Mouse (Mus musculus) WW6 (cell line): ENCODE results near the gene Mertk.

Experiments used
- DNase-seq: peaks from one replicate; pipeline ENCODE4 v3.0.0-alpha.2; 2013; ENCODE audit warnings: low read depth, low spot score

Gene Mertk

DNA sequence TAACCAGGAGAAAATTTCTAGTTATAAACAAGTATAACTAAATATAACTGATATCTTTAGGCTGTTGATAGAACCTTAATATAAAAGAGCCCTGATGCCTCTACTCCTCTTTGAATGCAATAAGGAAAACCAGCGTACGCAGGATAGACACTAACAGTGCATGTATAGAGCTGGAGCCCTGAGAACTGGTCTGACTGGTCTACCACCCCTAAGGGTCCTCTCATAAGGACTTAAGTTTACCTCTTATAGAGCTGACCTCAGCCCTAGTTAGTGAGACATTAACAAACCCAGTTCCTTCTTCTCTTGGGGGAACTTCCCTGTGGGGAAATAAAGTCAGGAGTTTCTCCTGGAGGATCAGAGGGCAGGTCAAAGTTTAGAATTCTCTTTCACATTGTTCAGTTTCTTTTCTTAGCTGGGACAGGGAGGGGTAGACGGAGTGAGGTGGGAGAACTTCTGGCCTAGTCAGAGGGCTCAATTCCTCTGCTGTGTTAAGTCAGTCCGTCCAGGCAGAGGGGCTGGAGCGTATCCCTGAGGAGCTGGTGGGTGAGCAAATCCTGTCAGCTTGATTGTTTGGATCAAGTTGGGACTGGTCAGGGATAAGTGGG lies 23.5 kb downstream of the Mertk start:
- DNase-seq: no peak

DNA sequence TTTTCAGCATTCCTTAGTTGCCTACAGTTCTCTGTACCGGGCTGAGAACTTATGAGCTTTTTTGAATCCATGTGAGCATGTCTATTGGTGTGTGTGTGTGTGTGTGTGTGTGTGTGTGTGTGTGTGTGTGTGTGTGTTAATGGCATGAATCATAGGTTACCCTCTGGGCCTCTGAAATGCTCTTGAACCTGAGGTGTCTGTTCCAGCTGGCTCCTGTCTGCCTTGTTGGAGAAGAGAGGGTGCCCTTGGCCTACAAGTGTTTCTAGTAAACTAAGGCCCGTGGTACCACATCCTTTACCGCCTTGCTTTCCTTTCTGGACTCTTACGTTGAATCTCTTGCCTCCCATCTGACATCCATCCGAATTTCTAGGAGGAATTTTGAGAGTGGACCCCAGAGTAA lies 27.3 kb downstream of the Mertk start:
- no peak for DNase-seq

DNA sequence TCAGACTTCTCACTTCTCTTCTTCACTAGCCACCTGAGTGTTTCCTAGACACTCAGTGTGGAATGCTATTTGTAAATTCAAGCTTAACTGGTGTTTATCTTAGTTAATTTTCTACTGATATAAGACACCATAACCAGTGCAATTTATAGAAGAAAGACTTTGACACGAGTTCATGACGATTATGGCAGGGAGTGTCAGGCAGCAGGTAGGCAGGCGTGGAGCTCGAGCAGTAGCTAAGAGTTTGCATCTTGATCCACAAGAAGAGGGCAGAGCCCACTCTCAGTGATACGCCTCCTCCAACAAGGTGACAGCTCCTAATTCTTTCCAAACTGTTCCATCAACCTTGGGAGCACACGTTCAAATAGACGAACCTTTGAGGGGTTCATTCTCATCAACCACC lies 27.9 kb downstream of the Mertk start:
- no peak for DNase-seq

DNA sequence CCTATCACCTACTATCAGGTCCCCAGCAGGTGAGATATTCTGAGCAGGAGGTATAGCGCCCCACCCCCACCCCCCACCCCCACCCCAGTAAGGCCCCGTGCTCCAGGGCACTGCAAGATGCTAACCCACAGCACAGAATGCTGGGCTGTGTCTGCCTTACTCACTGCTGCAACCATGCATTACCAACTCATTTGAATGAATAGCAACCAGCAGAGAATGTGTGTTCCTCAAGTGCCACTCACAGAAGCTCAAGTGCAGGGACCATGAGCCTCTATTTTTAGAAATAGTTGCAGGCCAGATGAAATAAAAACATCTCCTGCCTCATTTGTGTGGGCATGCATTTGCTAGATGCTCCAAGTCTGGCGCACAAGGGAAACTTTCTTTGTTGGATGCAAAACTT lies 28.8 kb downstream of the Mertk start:
- no peak for DNase-seq

DNA sequence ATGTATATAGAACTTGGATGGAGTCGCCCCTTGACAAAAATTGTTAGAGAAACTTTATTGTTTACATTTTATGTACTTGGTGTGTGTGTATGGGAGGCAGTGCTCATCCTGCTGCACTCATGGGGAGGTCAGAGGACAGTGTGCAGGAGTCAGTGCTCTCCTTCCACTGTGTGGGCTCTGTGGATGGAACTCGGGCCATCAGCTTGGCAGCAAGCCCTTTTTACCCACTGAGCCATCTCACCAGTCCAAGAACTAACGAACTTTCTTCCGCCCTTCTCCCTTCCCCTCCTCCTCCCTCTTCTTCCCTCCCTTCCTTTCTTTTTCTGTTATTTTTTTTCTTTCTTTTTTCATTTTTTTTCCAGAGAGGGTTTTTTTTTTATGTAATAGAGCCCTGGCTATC lies 29.3 kb downstream of the Mertk start:
- no peak for DNase-seq

DNA sequence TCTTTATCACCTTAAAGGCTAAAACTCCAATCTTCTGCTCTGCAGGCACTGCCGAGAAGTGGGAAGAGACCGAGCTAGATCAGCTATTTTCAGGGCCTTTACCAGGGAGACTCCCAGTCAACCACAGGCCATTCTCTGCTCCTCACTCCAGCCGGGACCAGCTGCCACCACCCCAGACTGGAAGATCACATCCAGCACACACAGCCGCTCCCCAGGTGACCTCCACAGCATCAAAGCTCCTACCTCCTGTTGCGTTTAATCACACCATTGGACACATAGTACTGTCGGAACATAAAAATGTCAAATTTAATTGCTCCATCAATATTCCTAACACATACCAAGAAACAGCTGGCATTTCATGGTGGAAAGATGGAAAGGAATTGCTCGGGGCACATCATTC lies 30.4 kb downstream of the Mertk start:
- DNase-seq: no peak

DNA sequence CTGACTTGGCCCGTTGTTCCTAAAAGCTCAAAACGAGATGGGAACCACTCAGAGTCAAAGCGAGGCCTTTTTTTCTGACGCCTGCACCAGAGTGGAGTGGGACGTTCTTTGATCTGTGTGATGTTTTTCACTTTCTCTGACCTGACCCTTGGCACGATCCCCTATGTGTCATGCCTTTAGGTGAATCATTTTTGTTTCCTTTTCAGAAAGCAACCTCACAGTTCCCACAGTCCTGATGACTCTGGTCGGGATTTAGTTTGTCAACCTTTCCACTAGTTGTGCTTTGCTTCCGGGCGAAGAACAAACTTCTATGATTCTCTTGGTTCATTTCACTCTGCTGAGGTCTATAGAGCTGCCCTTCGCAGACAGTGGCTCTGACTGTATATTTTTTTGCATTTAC lies 32.8 kb downstream of the Mertk start:
- no peak for DNase-seq

DNA sequence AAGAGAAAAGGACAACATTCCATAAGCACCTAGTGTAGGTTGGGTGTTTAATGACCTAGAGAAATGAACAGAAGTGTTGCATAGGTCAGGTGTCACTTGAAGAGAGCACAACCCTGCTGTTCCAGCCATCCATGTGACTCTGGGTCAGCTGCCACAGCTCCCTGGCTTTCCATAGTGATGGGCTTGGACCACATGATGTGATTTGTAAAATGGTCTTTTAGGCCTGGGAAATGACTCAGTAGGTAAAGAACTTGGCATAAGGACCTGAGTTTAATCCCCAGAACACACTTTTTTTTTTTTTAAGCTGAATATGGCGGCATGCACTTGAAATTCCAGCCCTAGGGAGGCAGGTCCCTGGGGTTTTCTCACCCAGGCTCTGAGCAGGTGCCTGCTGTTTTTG lies 33.2 kb downstream of the Mertk start:
- no peak for DNase-seq

DNA sequence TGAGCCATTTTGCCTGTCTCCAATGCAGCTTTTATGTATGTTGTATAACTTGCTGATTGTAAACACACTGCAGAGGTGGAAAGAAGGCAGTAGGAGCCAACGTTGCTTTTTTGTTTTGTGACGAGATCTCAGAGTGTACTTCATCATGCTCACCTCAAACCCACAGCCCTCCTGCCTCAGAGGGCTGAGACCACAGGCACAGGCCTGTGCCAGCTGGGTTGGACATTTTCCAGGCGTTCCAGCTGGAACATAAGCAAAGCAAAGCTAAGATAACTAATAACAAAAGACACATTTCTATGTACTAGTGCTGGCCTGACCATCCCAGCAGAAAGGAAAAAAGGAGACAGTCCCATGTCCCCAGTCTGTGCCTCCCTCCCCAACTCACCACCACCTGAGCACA lies 36.3 kb downstream of the Mertk start:
- DNase-seq: no peak

DNA sequence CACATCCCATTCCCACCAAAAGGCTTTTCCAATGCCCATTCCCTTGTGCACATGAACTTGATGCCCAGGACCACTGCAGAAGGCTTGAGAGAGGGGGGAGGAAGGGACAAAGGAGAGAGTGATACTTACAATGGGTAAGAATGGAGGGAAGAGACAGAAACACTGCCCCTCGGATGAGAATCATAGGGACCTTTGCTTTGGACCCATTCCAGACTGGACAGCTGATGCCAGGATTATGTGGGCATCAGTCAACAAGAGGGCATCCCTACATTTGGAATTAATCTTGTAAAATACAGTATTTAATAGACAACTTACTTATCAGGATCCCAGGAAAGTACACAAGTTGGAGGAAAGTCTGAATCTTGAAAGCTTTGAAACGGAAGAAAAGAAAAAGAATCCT lies 38.3 kb downstream of the Mertk start:
- DNase-seq: no peak

DNA sequence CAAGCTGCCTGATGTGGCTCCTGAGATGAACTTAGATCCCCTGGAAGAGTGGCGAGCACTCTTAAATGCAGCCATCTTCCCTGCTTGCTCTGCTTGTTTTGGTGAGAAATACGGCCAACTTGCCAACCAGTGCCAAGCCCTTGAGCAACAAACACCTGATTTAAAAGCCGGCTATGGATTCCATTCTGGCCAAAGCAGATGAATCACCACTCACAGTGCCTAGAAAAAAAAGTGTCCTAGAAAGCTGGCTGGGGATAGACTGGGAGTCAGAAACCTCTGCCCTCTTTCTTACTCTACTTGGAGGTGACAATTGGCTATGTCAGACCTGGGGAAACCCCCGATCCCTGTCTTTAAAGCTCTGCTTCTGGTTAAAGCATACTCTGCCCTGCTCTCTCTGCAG lies 39.0 kb downstream of the Mertk start:
- DNase-seq: no peak

DNA sequence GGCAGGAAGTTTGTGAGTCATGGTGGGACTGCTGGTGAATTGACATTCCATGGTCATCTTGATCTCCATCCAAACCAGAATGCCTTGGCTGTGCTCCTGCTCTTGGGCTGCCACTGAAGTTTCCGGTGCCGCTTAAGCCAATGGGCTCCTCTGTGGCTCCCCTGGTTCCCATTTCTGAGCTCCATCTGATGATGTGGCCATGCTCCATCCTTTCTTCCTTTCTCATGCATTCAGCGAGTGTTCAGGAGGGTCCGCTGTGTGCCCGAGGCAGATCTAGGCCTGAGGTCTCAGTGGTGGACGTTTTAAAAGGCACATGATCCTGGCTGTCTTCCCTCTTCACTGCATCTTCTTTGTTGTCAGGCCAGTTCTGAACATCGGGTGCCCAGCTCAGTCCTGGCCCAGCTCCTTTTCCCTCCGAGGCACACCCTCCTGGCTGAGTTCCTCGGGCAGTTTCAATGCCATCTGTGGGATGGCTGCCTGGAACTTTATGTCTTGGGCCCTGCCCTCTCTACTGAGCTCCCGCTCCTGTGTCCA lies 40.0 kb downstream of the Mertk start:
- no peak for DNase-seq

DNA sequence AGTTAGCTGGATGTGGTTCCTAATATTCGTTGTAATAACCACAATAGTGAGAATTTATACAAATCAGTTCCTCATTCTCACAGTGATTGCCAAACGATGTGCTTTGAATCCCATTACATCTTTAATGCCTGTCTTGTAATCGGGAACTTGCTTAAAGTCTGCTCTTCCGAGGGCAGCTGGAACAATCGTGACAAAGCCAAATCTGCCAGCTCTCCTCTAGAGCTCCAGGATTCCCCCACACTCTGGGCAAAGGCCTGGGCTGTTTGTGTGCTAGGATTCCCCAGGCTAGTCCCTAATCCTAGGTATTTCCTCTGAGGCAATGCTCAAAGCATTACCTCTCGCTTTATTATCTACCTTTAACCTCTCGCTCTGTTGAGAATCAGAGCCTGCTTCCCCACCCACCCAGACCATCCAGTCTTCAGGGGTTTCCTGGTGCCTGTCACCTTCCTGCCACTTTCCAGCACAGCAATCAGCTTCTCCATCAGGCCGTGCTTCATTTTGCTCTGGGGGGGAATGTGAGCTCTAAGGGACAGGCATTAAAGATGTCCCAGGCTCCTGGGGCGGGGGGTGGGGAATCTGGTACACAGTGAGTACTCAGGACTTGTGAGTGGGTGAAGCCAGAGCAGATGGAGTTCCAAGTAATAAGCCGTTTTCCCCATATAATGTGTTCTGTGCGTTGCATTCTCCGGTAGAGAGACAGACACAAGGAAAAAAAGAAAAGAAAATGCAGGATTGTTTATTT lies 47.3 kb downstream of the Mertk start:
- no peak for DNase-seq

DNA sequence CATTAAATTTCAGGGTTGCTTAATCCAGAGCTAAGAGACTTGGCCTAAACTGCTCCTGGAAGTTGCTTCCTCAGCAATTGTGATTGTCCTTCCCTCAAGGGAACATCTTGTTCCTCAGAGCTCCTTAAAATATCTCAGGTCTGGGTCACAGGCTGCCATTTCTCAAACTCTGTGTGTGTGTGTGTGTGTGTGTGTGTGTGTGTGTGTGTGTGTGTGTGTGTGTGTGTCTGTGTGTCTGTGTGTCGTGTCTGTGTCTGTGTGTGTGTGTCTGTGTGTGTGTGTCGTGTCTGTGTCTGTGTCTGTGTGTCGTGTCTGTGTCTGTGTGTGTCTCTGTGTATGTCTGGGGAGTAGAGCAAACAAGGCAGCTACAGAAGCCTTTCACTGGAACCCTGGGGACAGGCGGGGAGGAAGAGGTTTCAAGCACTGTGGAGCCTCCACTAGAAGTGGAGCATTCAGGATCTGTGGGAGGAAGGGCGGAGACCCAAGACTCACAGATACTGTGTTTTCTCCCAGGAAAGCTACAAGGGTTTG lies 47.9 kb downstream of the Mertk start:
- DNase-seq: no peak

DNA sequence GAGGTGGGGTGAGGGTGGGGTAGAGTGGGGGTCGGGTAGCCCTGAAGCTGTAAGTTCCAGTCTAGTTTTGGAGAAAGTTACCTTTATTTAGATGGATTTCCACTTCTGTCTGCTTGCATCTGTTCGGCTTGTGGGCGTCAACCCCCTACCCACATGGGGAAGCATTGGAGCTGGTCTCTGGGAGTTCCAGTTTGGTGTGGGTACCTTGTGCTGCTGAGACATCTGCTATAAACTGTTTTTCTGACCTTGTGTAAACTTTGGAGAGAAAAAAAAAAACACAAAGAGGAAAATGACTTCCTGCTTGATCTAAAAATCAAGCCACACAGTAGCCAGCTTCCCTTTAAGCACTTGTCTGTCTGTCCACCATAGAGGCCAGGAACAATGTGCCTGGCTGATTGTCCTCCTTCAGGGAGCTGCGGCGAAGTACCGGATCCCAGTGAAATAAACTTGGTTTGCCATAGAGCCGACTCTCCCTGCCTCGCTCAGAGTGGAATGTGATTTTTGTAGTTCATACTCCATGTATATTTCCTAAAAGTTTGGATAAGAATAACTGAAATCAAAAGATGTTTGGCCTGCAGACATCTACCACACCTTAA lies 48.8 kb downstream of the Mertk start:
- no peak for DNase-seq

DNA sequence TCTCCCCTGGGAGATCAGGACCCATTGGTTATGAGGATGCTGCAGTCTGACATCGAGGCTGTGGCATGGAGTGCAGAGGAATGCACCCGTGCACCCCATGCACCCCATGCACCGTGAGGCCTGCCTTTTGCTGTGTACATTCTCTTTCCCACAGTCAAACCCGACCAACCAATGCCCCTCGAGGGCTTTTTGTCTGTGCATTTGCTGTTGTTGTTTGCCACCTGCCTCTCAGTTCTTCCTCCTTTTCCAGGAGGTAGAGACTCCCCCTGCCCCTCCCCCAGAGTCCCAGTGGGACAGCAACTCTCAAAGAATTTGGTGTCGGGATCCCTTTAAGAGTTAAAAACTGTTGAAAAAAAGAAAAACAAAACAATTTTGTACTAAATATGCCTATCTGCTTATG lies 49.4 kb downstream of the Mertk start:
- DNase-seq: no peak

DNA sequence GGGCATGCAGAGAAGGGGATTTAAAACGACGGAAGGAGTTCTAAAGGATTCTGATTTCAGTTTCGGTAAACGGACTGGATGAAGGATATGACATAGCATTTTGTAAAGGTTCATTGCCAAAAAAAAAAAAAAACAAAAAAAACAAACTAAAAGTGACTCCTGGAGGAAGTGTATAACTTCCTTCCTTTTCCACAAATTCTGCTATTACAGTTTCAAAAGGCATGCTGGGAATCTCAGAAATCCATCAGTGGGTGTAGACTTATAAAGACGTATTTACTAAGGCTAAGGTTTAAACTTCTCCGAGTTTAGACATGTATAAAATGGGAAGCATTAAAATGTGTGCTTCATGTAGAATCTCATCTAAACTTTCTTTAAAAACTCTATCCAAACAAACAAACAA lies 52.3 kb downstream of the Mertk start:
- no peak for DNase-seq

DNA sequence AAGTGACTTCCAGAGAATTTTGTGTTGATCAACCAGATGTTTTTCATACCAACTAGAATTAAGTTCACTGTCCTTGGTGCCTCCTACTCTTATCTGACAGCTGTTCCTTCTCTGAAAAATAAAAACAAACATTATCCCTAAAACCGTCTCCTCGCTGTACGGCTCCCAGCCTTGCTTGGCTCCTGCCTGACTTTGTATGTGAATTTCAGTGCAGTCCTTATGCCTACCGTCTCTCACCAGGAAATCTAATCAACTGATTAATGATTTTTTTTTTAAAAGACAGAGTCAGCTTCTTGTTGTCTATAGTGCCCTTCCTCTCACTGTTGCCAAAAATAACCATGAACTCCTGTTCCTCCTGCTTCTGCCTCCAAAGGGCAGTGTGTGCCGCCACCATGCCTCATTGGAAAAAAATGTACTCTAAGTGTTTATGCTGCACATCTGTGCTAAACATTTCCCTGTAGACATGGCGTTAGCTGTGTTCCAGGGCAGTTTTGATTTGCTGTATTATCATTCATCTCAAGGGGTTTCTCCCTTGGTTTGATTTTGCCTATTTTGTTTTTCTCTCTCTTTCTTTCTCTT lies 54.6 kb downstream of the Mertk start:
- DNase-seq: no peak

DNA sequence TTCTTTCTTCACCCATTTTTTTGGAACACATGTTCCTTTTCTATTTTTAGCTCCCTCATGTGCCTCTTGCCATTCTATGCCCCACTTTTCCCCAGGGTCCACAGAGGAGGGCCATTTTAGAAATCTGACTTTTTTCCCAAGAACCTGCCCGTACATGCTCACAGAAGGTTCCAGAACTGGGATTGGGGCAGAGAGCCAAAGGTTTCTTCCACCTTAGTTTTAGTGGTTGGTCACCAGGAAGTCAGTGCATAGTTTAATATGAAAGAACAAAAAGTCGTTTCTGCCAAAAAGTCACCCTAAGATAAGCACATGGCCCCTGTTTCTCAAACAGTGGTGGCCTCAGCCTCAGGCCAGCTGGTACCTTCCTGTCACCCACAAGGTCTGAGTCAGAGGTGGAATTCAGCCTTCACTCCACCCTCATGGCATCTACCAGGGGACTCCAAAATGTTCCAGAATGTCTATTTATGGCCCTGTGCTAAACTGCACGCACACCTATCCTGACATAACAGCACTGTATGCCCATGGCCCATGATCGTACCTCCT lies 56.5 kb downstream of the Mertk start:
- DNase-seq: no peak

DNA sequence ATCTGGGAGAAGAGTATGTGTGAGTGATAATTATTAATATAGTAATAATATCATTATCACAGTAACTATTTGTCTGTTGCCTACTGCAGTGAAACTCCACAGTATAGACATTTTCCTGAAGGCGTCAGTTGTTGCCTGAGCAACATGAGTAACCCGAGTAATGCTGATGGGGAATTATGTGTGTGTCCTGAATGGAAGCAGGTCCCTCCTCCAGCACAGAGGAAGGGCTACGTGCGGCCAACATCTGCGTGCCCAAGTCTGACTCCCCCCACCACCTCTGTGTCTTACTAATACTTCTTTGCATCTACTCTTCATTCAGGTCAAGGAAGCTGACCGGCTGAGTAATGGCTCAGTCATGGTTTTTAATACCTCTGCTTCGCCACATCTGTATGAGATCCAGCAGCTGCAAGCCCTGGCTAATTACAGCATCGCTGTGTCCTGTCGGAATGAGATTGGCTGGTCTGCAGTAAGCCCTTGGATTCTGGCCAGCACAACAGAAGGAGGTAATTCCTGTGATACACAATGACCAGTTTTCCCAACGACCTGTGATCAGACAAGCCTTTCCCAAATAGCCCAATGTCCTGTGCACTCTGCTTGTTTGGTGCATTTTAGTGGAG lies 60.1 kb downstream of the Mertk start:
- DNase-seq: no peak

DNA sequence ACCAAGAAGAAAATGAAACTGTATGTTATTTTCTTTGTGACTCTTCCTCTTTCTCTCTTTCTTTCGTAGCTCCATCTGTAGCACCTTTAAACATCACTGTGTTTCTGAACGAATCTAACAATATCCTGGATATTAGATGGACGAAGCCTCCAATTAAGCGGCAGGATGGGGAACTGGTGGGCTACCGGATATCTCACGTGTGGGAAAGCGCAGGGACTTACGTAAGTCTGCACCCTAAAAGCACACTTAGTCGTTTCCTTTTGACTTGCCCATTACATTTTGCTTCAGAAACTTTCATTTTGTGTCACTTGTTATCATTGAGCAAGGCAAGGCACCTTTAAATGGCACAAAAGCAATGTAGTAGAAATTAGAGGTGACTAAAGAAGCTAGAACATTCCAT lies 63.3 kb downstream of the Mertk start:
- no peak for DNase-seq

DNA sequence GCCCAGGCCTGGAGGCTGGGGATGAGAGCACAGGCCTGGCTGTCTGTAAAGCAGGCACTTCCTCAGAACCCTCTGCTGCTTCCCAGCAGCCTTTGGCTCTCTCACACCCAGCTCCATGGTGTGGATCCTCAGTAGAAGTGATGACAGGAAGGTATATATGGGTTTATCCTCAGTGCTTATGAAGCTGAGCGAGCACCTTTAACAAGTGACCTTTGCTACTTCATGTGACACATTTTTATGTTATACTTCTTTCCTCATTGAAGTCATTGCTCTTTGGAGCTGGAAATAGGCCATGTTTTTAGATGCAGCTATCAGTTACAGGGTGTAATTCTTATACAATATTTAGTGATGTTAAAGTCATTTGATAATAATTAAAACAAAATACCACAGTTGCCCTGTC lies 67.0 kb downstream of the Mertk start:
- DNase-seq: no peak
